ENCODE assay signal across 8 mouse cellular contexts in the genomic region with DNA sequence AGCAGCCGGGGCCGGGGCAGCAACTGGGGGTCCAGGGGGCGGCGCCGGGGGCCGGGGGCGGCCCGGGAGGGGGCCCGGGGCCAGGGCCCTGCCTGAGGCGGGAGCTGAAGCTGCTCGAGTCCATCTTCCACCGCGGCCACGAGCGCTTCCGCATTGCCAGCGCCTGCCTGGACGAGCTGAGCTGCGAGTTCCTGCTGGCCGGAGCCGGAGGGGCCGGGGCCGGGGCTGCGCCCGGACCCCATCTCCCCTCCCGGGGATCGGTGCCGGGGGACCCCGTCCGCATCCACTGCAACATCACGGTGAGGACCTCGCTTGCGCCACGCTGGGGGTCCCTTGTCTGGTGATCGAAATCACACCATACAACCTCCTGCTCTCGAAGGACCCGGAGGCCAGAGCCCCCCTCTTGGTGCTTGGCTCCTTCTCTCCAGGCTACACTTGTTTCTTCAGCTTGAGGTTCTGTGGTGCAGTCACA. TPM values are rescaled to one million over a fixed set of nuclear protein-coding genes. Genes with fewer than 3 reads are reported as not detected.
A peak's percentile ranks its signal among the peaks of the same experiment; 100 is the strongest.
DNase-seq lines count a peak whose midpoint lies in the region; ATAC-seq lines count a peak whose summit lies in the region.

No protein-coding gene starts in this region.

- H3K4me2 ChIP-seq in embryonic facial prominence, embryonic 15.5 days (replicated peaks), result peak overlapping the region; percentile 82
- peak overlapping the region; percentile 63 for H3K4me2 ChIP-seq in limb, embryonic 11.5 days (ENCODE audit: low read depth, severe bottlenecking)
- H3K4me2 ChIP-seq in midbrain, embryonic 13.5 days (replicated peaks), result peak overlapping the region; percentile 96

- peak; percentile 24 for ATAC-seq in embryonic facial prominence, embryonic 15.5 days (ENCODE audit: insufficient number of reproducible peaks, low FRiP score, low TSS enrichment, low read depth)
- ATAC-seq in limb, embryonic 11.5 days (ENCODE audit: insufficient number of reproducible peaks, low FRiP score, low TSS enrichment, low read depth), result peak; percentile 11; the same call in 1 of the 2 replicates
- ATAC-seq in midbrain, embryonic 13.5 days, result no peak; the same call in 1 of the 2 replicates

- H3K36me3 ChIP-seq in embryonic facial prominence, embryonic 15.5 days, result peaks cover 28% of the 10 kb centered on the region
- peaks cover 15% of the 10 kb centered on the region for H3K36me3 ChIP-seq in limb, embryonic 11.5 days (ENCODE audit: control insufficient read depth, insufficient read depth, low read length)
- peaks cover 31% of the 10 kb centered on the region for H3K36me3 ChIP-seq in midbrain, embryonic 13.5 days

- peak overlapping the region; percentile 99 for H3K9ac ChIP-seq in embryonic facial prominence, embryonic 15.5 days
- peak overlapping the region; percentile 98 for H3K9ac ChIP-seq in limb, embryonic 11.5 days (ENCODE audit: low read length)
- peak overlapping the region; percentile 100 for H3K9ac ChIP-seq in midbrain, embryonic 13.5 days (replicated peaks)

- DNase-seq in left cerebral cortex, postnatal 4 days, result peak; percentile 46
- no peak for DNase-seq in left cerebral cortex, adult 11 months (ENCODE audit: low spot score)
- DNase-seq in adrenal gland, postnatal 10 days, result peak; percentile 59
- peak; percentile 23 for DNase-seq in heart, postnatal 25 days (ENCODE audit: low spot score)
- peak; percentile 63 for DNase-seq in limb, embryonic 11.5 days (ENCODE audit: low spot score)
- DNase-seq in urinary bladder, postnatal 36 days (ENCODE audit: low spot score in 2 of 2), result peak; percentile 29 to 47

- under 1% methylated on average over 32 of the region's 37 CpGs for WGBS in embryonic facial prominence, embryonic 15.5 days
- 0% methylated on average over 31 of the region's 37 CpGs for WGBS in limb, embryonic 11.5 days
- 0% methylated on average over 30 of the region's 37 CpGs for WGBS in midbrain, embryonic 13.5 days

- H3K27me3 ChIP-seq in embryonic facial prominence, embryonic 15.5 days, result no peaks in the 10 kb centered on the region
- no peaks in the 10 kb centered on the region for H3K27me3 ChIP-seq in limb, embryonic 11.5 days (ENCODE audit: control insufficient read depth, insufficient read depth, low read length)
- H3K27me3 ChIP-seq in midbrain, embryonic 13.5 days, result no peaks in the 10 kb centered on the region

- H3K9me3 ChIP-seq in embryonic facial prominence, embryonic 15.5 days (replicated peaks), result no peaks in the 10 kb centered on the region
- no peaks in the 10 kb centered on the region for H3K9me3 ChIP-seq in limb, embryonic 11.5 days (ENCODE audit: control insufficient read depth, low read length)
- no peaks in the 10 kb centered on the region for H3K9me3 ChIP-seq in midbrain, embryonic 13.5 days

- peak overlapping the region; percentile 98 for H3K4me3 ChIP-seq in embryonic facial prominence, embryonic 15.5 days (replicated peaks)
- peak overlapping the region; percentile 93 for H3K4me3 ChIP-seq in limb, embryonic 11.5 days (ENCODE audit: low read depth, low read length)
- H3K4me3 ChIP-seq in midbrain, embryonic 13.5 days (replicated peaks), result peak overlapping the region; percentile 98

- intact Hi-C loops in left cerebral cortex, postnatal 4 days (cut with DNase I), result no loop called here
- intact Hi-C loops in heart, postnatal 25 days (cut with DNase I), result loop anchor here (5.0 kb wide), 3 partner anchors 56 to 316 kb away; partner anchors contain the start of gene Adar

- peaks cover 39% of the 10 kb centered on the region for H3K4me1 ChIP-seq in embryonic facial prominence, embryonic 15.5 days
- H3K4me1 ChIP-seq in limb, embryonic 11.5 days (ENCODE audit: control insufficient read depth, insufficient read depth, low read length), result peaks cover 15% of the 10 kb centered on the region
- peaks cover 39% of the 10 kb centered on the region for H3K4me1 ChIP-seq in midbrain, embryonic 13.5 days (replicated peaks)

- H3K27ac ChIP-seq in embryonic facial prominence, embryonic 15.5 days (replicated peaks), result peak overlapping the region; percentile 96
- H3K27ac ChIP-seq in limb, embryonic 11.5 days (replicated peaks; ENCODE audit: low read depth, low read length), result peak overlapping the region; percentile 93
- peak overlapping the region; percentile 97 for H3K27ac ChIP-seq in midbrain, embryonic 13.5 days

RNA-seq across cellular contexts. Expression of gene Ube2q1, which starts 0.4 kb away (rescaled TPM):
- total RNA-seq in left cerebral cortex, postnatal 4 days (2021), result 10 to 100 TPM; 74.5 to 79.3 TPM
- 10 to 100 TPM; 52.4 to 55.4 TPM for total RNA-seq in adrenal gland, postnatal 10 days (2021)
- polyA plus RNA-seq in embryonic facial prominence, embryonic 15.5 days (2015; fragmentation: Nextera tagmentation; extraction: Ambion mirVana), result 12.0 and 13.4 TPM in 2 replicates
- total RNA-seq in heart, postnatal 25 days (2021), result 10 to 100 TPM; 21.2 to 27.5 TPM
- 23.5 and 24.5 TPM in 2 replicates for polyA plus RNA-seq in limb, embryonic 11.5 days (2014; fragmentation: Nextera tagmentation; extraction: Ambion mirVana)
- polyA plus RNA-seq in midbrain, embryonic 13.5 days (2015; fragmentation: Nextera tagmentation; extraction: Ambion mirVana), result 13.4 and 15.8 TPM in 2 replicates

RNA-seq across cellular contexts. Expression of gene Chrnb2, which starts 9.3 kb away (rescaled TPM):
- 10 to 100 TPM; 28.4 to 29.2 TPM for total RNA-seq in left cerebral cortex, postnatal 4 days (2021)
- total RNA-seq in adrenal gland, postnatal 10 days (2021), result 1 to 10 TPM; 3.5 to 5.0 TPM
- 0.74 and 0.89 TPM in 2 replicates for polyA plus RNA-seq in embryonic facial prominence, embryonic 15.5 days (2015; fragmentation: Nextera tagmentation; extraction: Ambion mirVana)
- total RNA-seq in heart, postnatal 25 days (2021), result under 1 TPM; 0.08 to 0.13 TPM
- polyA plus RNA-seq in limb, embryonic 11.5 days (2014; fragmentation: Nextera tagmentation; extraction: Ambion mirVana), result 0.23 and 0.77 TPM in 2 replicates
- polyA plus RNA-seq in midbrain, embryonic 13.5 days (2015; fragmentation: Nextera tagmentation; extraction: Ambion mirVana), result 31.8 and 32.3 TPM in 2 replicates

RNA-seq across cellular contexts. Expression of gene She, which starts 57.4 kb away (rescaled TPM):
- total RNA-seq in left cerebral cortex, postnatal 4 days (2021), result 1 to 10 TPM; 3.0 to 3.4 TPM
- 10 to 100 TPM; 14.9 to 17.5 TPM for total RNA-seq in adrenal gland, postnatal 10 days (2021)
- polyA plus RNA-seq in embryonic facial prominence, embryonic 15.5 days (2015; fragmentation: Nextera tagmentation; extraction: Ambion mirVana), result 3.5 and 4.0 TPM in 2 replicates
- total RNA-seq in heart, postnatal 25 days (2021), result 10 to 100 TPM; 12.1 to 14.7 TPM
- 3.1 and 3.4 TPM in 2 replicates for polyA plus RNA-seq in limb, embryonic 11.5 days (2014; fragmentation: Nextera tagmentation; extraction: Ambion mirVana)
- polyA plus RNA-seq in midbrain, embryonic 13.5 days (2015; fragmentation: Nextera tagmentation; extraction: Ambion mirVana), result 1.1 and 1.6 TPM in 2 replicates

RNA-seq across cellular contexts. Expression of gene Adar, which starts 59.0 kb away (rescaled TPM):
- total RNA-seq in left cerebral cortex, postnatal 4 days (2021), result 100 to 1,000 TPM; 102 to 106 TPM
- 10 to 100 TPM; 19.5 to 25.3 TPM for total RNA-seq in adrenal gland, postnatal 10 days (2021)
- 10.0 and 11.5 TPM in 2 replicates for polyA plus RNA-seq in embryonic facial prominence, embryonic 15.5 days (2015; fragmentation: Nextera tagmentation; extraction: Ambion mirVana)
- 10 to 100 TPM; 10.8 to 12.2 TPM for total RNA-seq in heart, postnatal 25 days (2021)
- polyA plus RNA-seq in limb, embryonic 11.5 days (2014; fragmentation: Nextera tagmentation; extraction: Ambion mirVana), result 15.8 and 18.6 TPM in 2 replicates
- 22.1 and 23.2 TPM in 2 replicates for polyA plus RNA-seq in midbrain, embryonic 13.5 days (2015; fragmentation: Nextera tagmentation; extraction: Ambion mirVana)

Comparison
In these comparisons a context has a peak if more than half of its experiments do, and no peak if none do; other contexts are left out.
1. RNA of gene Chrnb2, which starts 9.3 kb away (total RNA-seq): 28.4 to 29.2 TPM in left cerebral cortex, postnatal 4 days; 3.5 to 5.0 TPM in adrenal gland, postnatal 10 days and 0.08 to 0.13 TPM in heart, postnatal 25 days; every median in the first group is over 4 times any median in the second.
2. Peak in every context shown above with its lines, with median percentiles within 50 percentile points of each other: H3K27ac ChIP-seq, H3K4me2 ChIP-seq, H3K4me3 ChIP-seq and H3K9ac ChIP-seq.